Mouse (Mus musculus) heart, embryonic 13.5 days (tissue): Measurements from ENCODE around the gene Pkd2. TPM values are rescaled to one million over a fixed set of nuclear protein-coding genes. Genes with fewer than 3 reads are reported as not detected.

Experiments
- ATAC-seq: fragments of 200-750 bp; cut with Nextera tagmentation; 2 replicates; pipeline ENCODE4 v1.8.0; 2017; ENCODE audit warnings: moderate TSS enrichment; ENCODE audit not compliant: insufficient number of reproducible peaks, low FRiP score, low TSS enrichment; ENCODE audit errors: extremely low read depth
- H3K27ac ChIP-seq: fragments of 300-500 bp; sonication (generic); replicated peaks from 2 replicates; pipeline ENCODE4 v1.5.1; 2015; ENCODE audit warnings: moderate library complexity, mild to moderate bottlenecking, inconsistent platforms
- H3K27me3 ChIP-seq: fragments of 300-500 bp; sonication (generic); replicated peaks from 2 replicates; pipeline ENCODE4 v1.6.1; 2015; ENCODE audit warnings: mild to moderate bottlenecking, inconsistent platforms
- H3K36me3 ChIP-seq: fragments of 300-500 bp; sonication (generic); 2 replicates; pipeline ENCODE4 v1.6.1; 2015; ENCODE audit warnings: mild to moderate bottlenecking, inconsistent platforms
- H3K4me1 ChIP-seq: fragments of 300-500 bp; sonication (generic); 2 replicates; pipeline ENCODE4 v1.6.1; 2015; ENCODE audit warnings: inconsistent platforms
- H3K4me2 ChIP-seq: fragments of 300-500 bp; sonication (generic); 2 replicates; pipeline ENCODE4 v1.6.1; 2015; ENCODE audit warnings: inconsistent platforms, mild to moderate bottlenecking, moderate library complexity
- H3K4me3 ChIP-seq: fragments of 300-500 bp; sonication (generic); 2 replicates; pipeline ENCODE4 v1.5.1; 2015; ENCODE audit warnings: moderate library complexity, mild to moderate bottlenecking, inconsistent platforms
- H3K9ac ChIP-seq: fragments of 300-500 bp; sonication (generic); 2 replicates; pipeline ENCODE4 v1.6.1; 2015; ENCODE audit warnings: inconsistent platforms, mild to moderate bottlenecking, moderate library complexity
- H3K9me3 ChIP-seq: fragments of 300-500 bp; sonication (generic); 2 replicates; pipeline ENCODE4 v1.6.1; 2016; ENCODE audit warnings: inconsistent platforms
- WGBS: fragments of 180-500 bp; shearing (Covaris S2); methylation state at CpG from one replicate; pipeline ENCODE4 v1.1.7; 2015; ENCODE audit warnings: mixed read lengths; 5-methylcytosine and 5-hydroxymethylcytosine counted together
- polyA plus RNA-seq: library from polyadenylated mRNA; unstranded; fragments of >200 nt; fragmentation: Nextera tagmentation; extraction: Ambion mirVana; gene quantifications from 2 replicates; pipeline ENCODE4 v1.2.1, GENCODE M21; 2015

Pkd2 gene
- polyA plus RNA-seq, 1 experiment from 2014 or later = 7.9 TPM

GRCm38 (mm10) chr5:104466816-104467215 is 7.6 kb downstream of the Pkd2 start:
- WGBS = 93% methylated on average over 16 of the region's 16 CpGs
- Histone ChIP-seq H3K27ac (no peak overlapping the region), H3K9me3 (no peaks in the 10 kb centered on the region), H3K4me2 (no peak overlapping the region), H3K9ac (no peak overlapping the region), H3K4me3 (no peak overlapping the region), H3K4me1 (peaks cover 9% of the 10 kb centered on the region), H3K36me3 (peaks cover 69% of the 10 kb centered on the region), H3K27me3 (no peaks in the 10 kb centered on the region)
- no peak for ATAC-seq

GRCm38 (mm10) chr5:104468586-104468985 is 9.3 kb downstream of the Pkd2 start:
- Histone ChIP-seq H3K27me3 (no peaks in the 10 kb centered on the region), H3K9me3 (no peaks in the 10 kb centered on the region), H3K4me2 (no peak overlapping the region), H3K9ac (no peak overlapping the region), H3K4me1 (0 out of 2 replicates have a peak, but pooled peaks cover 3% of the 10 kb centered on the region), H3K27ac (no peak overlapping the region), H3K4me3 (no peak overlapping the region), H3K36me3 (peaks cover 82% of the 10 kb centered on the region)
- no peak for ATAC-seq
- 83% methylated on average over 5 of the region's 5 CpGs for WGBS

GRCm38 (mm10) chr5:104470981-104471391 is 11.7 kb downstream of the Pkd2 start:
- no peaks in the 10 kb centered on the region for H3K27me3 ChIP-seq

GRCm38 (mm10) chr5:104472371-104472770 is 13.1 kb downstream of the Pkd2 start:
- no peak for ATAC-seq

More at GRCm38 (mm10) chr5:104470981-104471391, 11.7 kb downstream of the Pkd2 start:
- no peak overlapping the region for H3K27ac ChIP-seq
- H3K4me2 ChIP-seq = no peak overlapping the region
- H3K4me3 ChIP-seq = no peak overlapping the region
- WGBS = 84% methylated on average over 5 of the region's 5 CpGs
- no peaks in the 10 kb centered on the region for H3K9me3 ChIP-seq
- H3K9ac ChIP-seq = no peak overlapping the region
- H3K36me3 ChIP-seq = peaks cover 59% of the 10 kb centered on the region
- no peaks in the 10 kb centered on the region for H3K4me1 ChIP-seq
- ATAC-seq = no peak

GRCm38 (mm10) chr5:104480367-104480766 is 21.1 kb downstream of the Pkd2 start:
- H3K4me2 ChIP-seq = no peak overlapping the region
- no peak overlapping the region for H3K4me3 ChIP-seq
- no peaks in the 10 kb centered on the region for H3K27me3 ChIP-seq
- H3K27ac ChIP-seq = no peak overlapping the region
- H3K9ac ChIP-seq = no peak overlapping the region
- H3K9me3 ChIP-seq = no peaks in the 10 kb centered on the region
- no peak for ATAC-seq
- 84% methylated on average over 7 of the region's 7 CpGs for WGBS
- peaks cover 79% of the 10 kb centered on the region for H3K36me3 ChIP-seq
- H3K4me1 ChIP-seq = no peaks in the 10 kb centered on the region

More at GRCm38 (mm10) chr5:104472371-104472770, 13.1 kb downstream of the Pkd2 start:
- H3K4me1 ChIP-seq = no peaks in the 10 kb centered on the region
- no peak overlapping the region for H3K9ac ChIP-seq
- H3K27me3 ChIP-seq = no peaks in the 10 kb centered on the region
- H3K9me3 ChIP-seq = no peaks in the 10 kb centered on the region
- H3K4me2 ChIP-seq = no peak overlapping the region
- H3K27ac ChIP-seq = no peak overlapping the region
- H3K4me3 ChIP-seq = no peak overlapping the region
- 92% methylated on average over 8 of the region's 8 CpGs for WGBS
- peaks cover 54% of the 10 kb centered on the region for H3K36me3 ChIP-seq

GRCm38 (mm10) chr5:104482856-104483255 is 23.6 kb downstream of the Pkd2 start:
- Histone ChIP-seq H3K27ac (no peak overlapping the region), H3K27me3 (no peaks in the 10 kb centered on the region), H3K9me3 (no peaks in the 10 kb centered on the region), H3K4me2 (no peak overlapping the region), H3K9ac (no peak overlapping the region), H3K4me1 (no peaks in the 10 kb centered on the region), H3K36me3 (peaks cover 91% of the 10 kb centered on the region), H3K4me3 (no peak overlapping the region)
- no peak for ATAC-seq
- WGBS = 64% methylated on average over 8 of the region's 8 CpGs

- ATAC-seq = no peak
- H3K36me3 ChIP-seq = peaks cover 96% of the 10 kb centered on the region
- WGBS = 41% methylated on average over 5 of the region's 5 CpGs
These were observed 32.3 kb downstream of the Pkd2 start for GRCm38 (mm10) chr5:104491561-104491960.

GRCm38 (mm10) chr5:104504883-104505282 is 45.6 kb downstream of the Pkd2 start:
- Histone ChIP-seq H3K36me3 (peaks cover 54% of the 10 kb centered on the region), H3K9ac (no peak overlapping the region), H3K4me2 (no peak overlapping the region), H3K4me3 (no peak overlapping the region), H3K27ac (no peak overlapping the region), H3K27me3 (no peaks in the 10 kb centered on the region), H3K9me3 (no peaks in the 10 kb centered on the region), H3K4me1 (peaks cover 11% of the 10 kb centered on the region)
- no peak for ATAC-seq
- WGBS = 86% methylated on average over 2 of the region's 2 CpGs

More at GRCm38 (mm10) chr5:104491561-104491960, 32.3 kb downstream of the Pkd2 start:
- Histone ChIP-seq H3K4me2 (no peak overlapping the region), H3K27ac (no peak overlapping the region), H3K9me3 (no peaks in the 10 kb centered on the region), H3K27me3 (no peaks in the 10 kb centered on the region), H3K4me3 (no peak overlapping the region), H3K4me1 (peaks cover 5% of the 10 kb centered on the region), H3K9ac (no peak overlapping the region)

- peak overlapping the region; percentile 52; the same call in 1 of the 2 replicates for H3K27ac ChIP-seq
- peaks cover 11% of the 10 kb centered on the region for H3K4me1 ChIP-seq
- peaks cover 33% of the 10 kb centered on the region for H3K36me3 ChIP-seq
- ATAC-seq = no peak
- peak overlapping the region; percentile 91 for H3K4me3 ChIP-seq
- no peaks in the 10 kb centered on the region for H3K27me3 ChIP-seq
- WGBS = 2% methylated on average over 2 of the region's 2 CpGs
- H3K9me3 ChIP-seq = no peaks in the 10 kb centered on the region
- peak overlapping the region; percentile 78 for H3K4me2 ChIP-seq
- peak overlapping the region; percentile 47; the same call in 1 of the 2 replicates for H3K9ac ChIP-seq
These were observed 48.6 kb downstream of the Pkd2 start for GRCm38 (mm10) chr5:104507829-104508194.

- peak within 1 kb of the TSS; percentile 92 for H3K27ac ChIP-seq
- ATAC-seq = peak; percentile 78
- peak within 1 kb of the TSS; percentile 95 for H3K9ac ChIP-seq
- H3K4me1 ChIP-seq = peaks cover 11% of the 10 kb centered on the region
- peak within 1 kb of the TSS; percentile 91 for H3K4me3 ChIP-seq
- H3K27me3 ChIP-seq = no peaks in the 10 kb centered on the region
- peaks cover 31% of the 10 kb centered on the region for H3K36me3 ChIP-seq
- WGBS = under 1% methylated on average over 75 of the region's 83 CpGs
- peak within 1 kb of the TSS; percentile 78 for H3K4me2 ChIP-seq
- no peaks in the 10 kb centered on the region for H3K9me3 ChIP-seq
These were observed 49.1 kb downstream of the Pkd2 start, which contains the start of gene BC005561 for GRCm38 (mm10) chr5:104508195-104508891. TSS of gene BC005561 (plus strand) at chr5:104508352.

- Histone ChIP-seq H3K27me3 (no peaks in the 10 kb centered on the region), H3K4me3 (no peak overlapping the region), H3K9ac (no peak overlapping the region), H3K4me2 (no peak overlapping the region), H3K4me1 (peaks cover 11% of the 10 kb centered on the region), H3K36me3 (peaks cover 26% of the 10 kb centered on the region), H3K9me3 (no peaks in the 10 kb centered on the region), H3K27ac (no peak overlapping the region)
- 92% methylated on average over 3 of the region's 3 CpGs for WGBS
- no peak for ATAC-seq
These were observed 52.0 kb downstream of the Pkd2 start for GRCm38 (mm10) chr5:104511211-104511610.

- WGBS = 95% methylated on average over 1 of the region's 1 CpGs
- no peak overlapping the region for H3K4me3 ChIP-seq
- H3K4me1 ChIP-seq = no peaks in the 10 kb centered on the region
- H3K9ac ChIP-seq = no peak overlapping the region
- no peak for ATAC-seq
- H3K4me2 ChIP-seq = no peak overlapping the region
- no peaks in the 10 kb centered on the region for H3K9me3 ChIP-seq
- peaks cover 77% of the 10 kb centered on the region for H3K36me3 ChIP-seq
- no peaks in the 10 kb centered on the region for H3K27me3 ChIP-seq
- H3K27ac ChIP-seq = no peak overlapping the region
These were observed 79.4 kb downstream of the Pkd2 start for GRCm38 (mm10) chr5:104538612-104539011.
